Mouse (Mus musculus): ENCODE results near the gene Arid5b. TPM values are rescaled to one million over a fixed set of nuclear protein-coding genes. Genes with fewer than 3 reads are reported as not detected.

Arid5b gene
- polyA plus RNA-seq, 1 experiment = 8.6 TPM

- Histone ChIP-seq H3K4me1 (ENCODE audit: control insufficient read depth, insufficient read depth, low read length) (peaks cover 16% of the 10 kb centered on the region), H3K4me3 (ENCODE audit: insufficient read depth, low read depth, low read length) (no peak overlapping the region), H3K36me3 (ENCODE audit: control insufficient read depth, insufficient read depth, low read length) (peaks cover 3% of the 10 kb centered on the region), H3K27ac (ENCODE audit: insufficient read depth, low read depth, low read length) (peak overlapping the region; percentile 35; the same call in 1 of the 2 replicates), H3K27me3 (replicated peaks; ENCODE audit: control insufficient read depth, insufficient read depth, low read length) (no peaks in the 10 kb centered on the region)
- DNase-seq = peak; percentile 33
- 65% methylated on average over 13 of the region's 13 CpGs for WGBS
- TF ChIP-seq POLR2A (IDR thresholded peaks at IDR 0.05; ENCODE audit: low read depth, low read length) = no peak
- TF ChIP-seq CTCF (conservative IDR thresholded peaks at IDR 0.05; ENCODE audit: insufficient read depth, insufficient read length, low read depth, low read length) = no peak
These were observed 37.6 kb downstream of the Arid5b start for GRCm38 (mm10) chr10:68240804-68241485.

- H3K4me3 ChIP-seq (ENCODE audit: insufficient read depth, low read depth, low read length) = no peak overlapping the region
- DNase-seq = no peak
- WGBS = 11% methylated on average over 3 of the region's 3 CpGs
- H3K27ac ChIP-seq (ENCODE audit: insufficient read depth, low read depth, low read length) = peak overlapping the region; percentile 80
- peaks cover 16% of the 10 kb centered on the region for H3K4me1 ChIP-seq (ENCODE audit: control insufficient read depth, insufficient read depth, low read length)
- H3K36me3 ChIP-seq (ENCODE audit: control insufficient read depth, insufficient read depth, low read length) = peaks cover 3% of the 10 kb centered on the region
- TF ChIP-seq POLR2A (IDR thresholded peaks at IDR 0.05; ENCODE audit: low read depth, low read length) = no peak
- TF ChIP-seq CTCF (conservative IDR thresholded peaks at IDR 0.05; ENCODE audit: insufficient read depth, insufficient read length, low read depth, low read length) = no peak
- H3K27me3 ChIP-seq (replicated peaks; ENCODE audit: control insufficient read depth, insufficient read depth, low read length) = no peaks in the 10 kb centered on the region
These were observed 38.3 kb downstream of the Arid5b start for GRCm38 (mm10) chr10:68240094-68240803.

- peaks cover 16% of the 10 kb centered on the region for H3K4me1 ChIP-seq (ENCODE audit: control insufficient read depth, insufficient read depth, low read length)
- no peak for DNase-seq
- WGBS = 67% methylated on average over 7 of the region's 7 CpGs
- H3K27ac ChIP-seq (ENCODE audit: insufficient read depth, low read depth, low read length) = peak overlapping the region; percentile 89
- TF ChIP-seq CTCF (conservative IDR thresholded peaks at IDR 0.05; ENCODE audit: insufficient read depth, insufficient read length, low read depth, low read length) (no peak), POLR2A (IDR thresholded peaks at IDR 0.05; ENCODE audit: low read depth, low read length) (no peak)
- no peak overlapping the region for H3K4me3 ChIP-seq (ENCODE audit: insufficient read depth, low read depth, low read length)
- H3K36me3 ChIP-seq (ENCODE audit: control insufficient read depth, insufficient read depth, low read length) = peaks cover 3% of the 10 kb centered on the region
- H3K27me3 ChIP-seq (replicated peaks; ENCODE audit: control insufficient read depth, insufficient read depth, low read length) = no peaks in the 10 kb centered on the region
These were observed 39.0 kb downstream of the Arid5b start for GRCm38 (mm10) chr10:68239426-68240070.

GRCm38 (mm10) chr10:68238707-68239425, 39.7 kb downstream of the Arid5b start:
- H3K4me1 ChIP-seq (ENCODE audit: control insufficient read depth, insufficient read depth, low read length) = peaks cover 16% of the 10 kb centered on the region
- 21% methylated on average over 5 of the region's 5 CpGs for whole genome bisulfite sequencing
- peaks cover 3% of the 10 kb centered on the region for H3K36me3 ChIP-seq (ENCODE audit: control insufficient read depth, insufficient read depth, low read length)
- peak; percentile 60 for DNase-seq
- TF ChIP-seq CTCF (conservative IDR thresholded peaks at IDR 0.05; ENCODE audit: insufficient read depth, insufficient read length, low read depth, low read length) = peak; percentile 56
- TF ChIP-seq POLR2A (IDR thresholded peaks at IDR 0.05; ENCODE audit: low read depth, low read length) = no peak
- H3K4me3 ChIP-seq (ENCODE audit: insufficient read depth, low read depth, low read length) = no peak overlapping the region
- no peaks in the 10 kb centered on the region for H3K27me3 ChIP-seq (replicated peaks; ENCODE audit: control insufficient read depth, insufficient read depth, low read length)
- H3K27ac ChIP-seq (ENCODE audit: insufficient read depth, low read depth, low read length) = peak overlapping the region; percentile 89

GRCm38 (mm10) chr10:68238182-68238581, 40.4 kb downstream of the Arid5b start:
- peak overlapping the region; percentile 86 for H3K27ac ChIP-seq (ENCODE audit: insufficient read depth, low read depth, low read length)
- H3K27me3 ChIP-seq (replicated peaks; ENCODE audit: control insufficient read depth, insufficient read depth, low read length) = no peaks in the 10 kb centered on the region

GRCm38 (mm10) chr10:68236956-68237455, 41.5 kb downstream of the Arid5b start:
- no peak for DNase-seq
- Histone ChIP-seq H3K4me3 (ENCODE audit: insufficient read depth, low read depth, low read length) (no peak overlapping the region), H3K27ac (ENCODE audit: insufficient read depth, low read depth, low read length) (no peak overlapping the region), H3K27me3 (replicated peaks; ENCODE audit: control insufficient read depth, insufficient read depth, low read length) (no peaks in the 10 kb centered on the region), H3K4me1 (ENCODE audit: control insufficient read depth, insufficient read depth, low read length) (peaks cover 16% of the 10 kb centered on the region), H3K36me3 (ENCODE audit: control insufficient read depth, insufficient read depth, low read length) (peaks cover 1% of the 10 kb centered on the region; the same call in 1 of the 2 replicates)
- TF ChIP-seq CTCF (conservative IDR thresholded peaks at IDR 0.05; ENCODE audit: insufficient read depth, insufficient read length, low read depth, low read length) = no peak
- 82% methylated on average over 14 of the region's 14 CpGs for WGBS

More at GRCm38 (mm10) chr10:68238182-68238581, 40.4 kb downstream of the Arid5b start:
- peaks cover 3% of the 10 kb centered on the region for H3K36me3 ChIP-seq (ENCODE audit: control insufficient read depth, insufficient read depth, low read length)
- 15% methylated on average over 3 of the region's 3 CpGs for WGBS
- TF ChIP-seq CTCF (conservative IDR thresholded peaks at IDR 0.05; ENCODE audit: insufficient read depth, insufficient read length, low read depth, low read length) = no peak
- TF ChIP-seq POLR2A (IDR thresholded peaks at IDR 0.05; ENCODE audit: low read depth, low read length) = no peak
- peaks cover 16% of the 10 kb centered on the region for H3K4me1 ChIP-seq (ENCODE audit: control insufficient read depth, insufficient read depth, low read length)
- no peak for DNase-seq
- no peak overlapping the region for H3K4me3 ChIP-seq (ENCODE audit: insufficient read depth, low read depth, low read length)

All from kidney, adult 2 months (tissue).